Mouse (Mus musculus) bone marrow, adult 2 months (tissue): ENCODE results near the gene Gpr34.

ENCODE experiments used
- CTCF ChIP-seq: fragments of 200-500 bp; IDR thresholded peaks from 2 replicates; pipeline ENCODE4 v1.5.1; 2011; ENCODE audit warnings: low read length, control low read depth; ENCODE audit not compliant: control insufficient read depth, insufficient read depth
- POLR2A ChIP-seq: fragments of 200-500 bp; IDR thresholded peaks from 2 replicates; pipeline ENCODE4 v1.6.1; 2011; ENCODE audit warnings: low read depth, mild to moderate bottlenecking, control low read depth, low read length, borderline replicate concordance; ENCODE audit not compliant: control insufficient read depth

DNA sequence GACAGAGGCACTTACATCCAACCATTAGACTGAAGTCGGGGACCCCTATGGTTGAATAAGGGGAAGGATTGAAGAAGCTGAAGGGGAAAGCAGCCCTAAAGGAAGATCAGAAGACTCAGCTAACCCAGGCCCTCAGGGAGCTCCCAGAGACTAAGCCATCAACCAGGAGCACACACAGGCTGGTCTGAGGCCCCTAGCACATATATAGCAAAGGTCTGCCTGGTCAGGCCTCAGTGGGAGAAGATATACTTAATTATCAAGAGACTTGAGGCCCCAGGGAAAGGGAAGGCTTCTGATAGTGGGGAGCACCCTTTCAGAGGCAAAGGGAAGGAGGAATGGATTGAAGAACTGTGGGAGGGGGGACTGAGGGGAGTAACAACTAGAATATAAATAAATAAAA lies 54.7 kb downstream of the Gpr34 start:
- TF ChIP-seq POLR2A = no peak
- no peak for TF ChIP-seq CTCF
